Mouse (Mus musculus) brain, embryonic 14.5 days (tissue): ENCODE measurements around the gene Cdk17. TPM values are rescaled to one million over a fixed set of nuclear protein-coding genes. Genes with fewer than 3 reads are reported as not detected.

Experiments
- DNase-seq: peaks from one replicate; pipeline ENCODE4 v3.0.0-alpha.2; 2011; ENCODE audit warnings: low read depth
- CTCF ChIP-seq: fragments of 200-500 bp; IDR thresholded peaks from 2 replicates; pipeline ENCODE4 v1.5.1; 2012; ENCODE audit warnings: inconsistent platforms, mild to moderate bottlenecking, moderate library complexity, borderline replicate concordance; ENCODE audit not compliant: insufficient read depth, insufficient read length; ENCODE audit errors: extremely low read depth
- POLR2A ChIP-seq: fragments of 200-500 bp; IDR thresholded peaks from 2 replicates; pipeline ENCODE4 v1.6.1; 2012; ENCODE audit warnings: mild to moderate bottlenecking, inconsistent platforms, borderline replicate concordance; ENCODE audit not compliant: poor library complexity, insufficient read depth, insufficient read length, severe bottlenecking; ENCODE audit errors: extremely low read depth
- polyA plus RNA-seq: library from polyadenylated mRNA; depleted of rRNA; stranded (reverse); fragments of >200 nt; gene quantifications from 2 replicates; pipeline ENCODE4 v1.2.3, GENCODE M21; 2012

The Cdk17 gene
- polyA plus RNA-seq, 1 experiment, result 70.5 TPM

DNA sequence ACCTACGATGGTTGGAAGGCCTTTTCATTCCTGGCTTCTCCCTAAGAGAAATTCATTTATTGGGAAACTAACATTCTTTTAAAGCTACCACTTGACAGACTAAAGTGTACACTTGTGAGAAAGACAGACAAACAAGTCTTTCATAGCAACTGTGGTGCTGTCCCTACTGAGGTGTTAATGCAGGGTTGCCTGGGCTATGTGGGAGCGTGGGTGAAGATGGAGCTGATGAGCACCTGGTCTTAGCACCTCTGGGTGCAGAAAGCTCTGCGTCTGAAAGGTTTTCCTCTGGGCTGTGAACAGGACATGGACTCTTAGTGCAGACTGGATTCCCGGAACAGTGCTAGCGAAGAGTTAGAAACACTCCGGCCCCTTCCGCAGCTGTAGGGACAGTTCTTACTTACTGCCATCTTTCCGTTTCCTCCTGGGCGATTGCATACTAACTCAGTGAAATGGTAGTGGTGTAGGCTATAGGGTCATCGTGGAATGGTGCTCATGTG lies 83.6 kb downstream of the Cdk17 start:
- TF ChIP-seq POLR2A, result no peak
- TF ChIP-seq CTCF, result no peak
- no peak for DNase-seq

DNA sequence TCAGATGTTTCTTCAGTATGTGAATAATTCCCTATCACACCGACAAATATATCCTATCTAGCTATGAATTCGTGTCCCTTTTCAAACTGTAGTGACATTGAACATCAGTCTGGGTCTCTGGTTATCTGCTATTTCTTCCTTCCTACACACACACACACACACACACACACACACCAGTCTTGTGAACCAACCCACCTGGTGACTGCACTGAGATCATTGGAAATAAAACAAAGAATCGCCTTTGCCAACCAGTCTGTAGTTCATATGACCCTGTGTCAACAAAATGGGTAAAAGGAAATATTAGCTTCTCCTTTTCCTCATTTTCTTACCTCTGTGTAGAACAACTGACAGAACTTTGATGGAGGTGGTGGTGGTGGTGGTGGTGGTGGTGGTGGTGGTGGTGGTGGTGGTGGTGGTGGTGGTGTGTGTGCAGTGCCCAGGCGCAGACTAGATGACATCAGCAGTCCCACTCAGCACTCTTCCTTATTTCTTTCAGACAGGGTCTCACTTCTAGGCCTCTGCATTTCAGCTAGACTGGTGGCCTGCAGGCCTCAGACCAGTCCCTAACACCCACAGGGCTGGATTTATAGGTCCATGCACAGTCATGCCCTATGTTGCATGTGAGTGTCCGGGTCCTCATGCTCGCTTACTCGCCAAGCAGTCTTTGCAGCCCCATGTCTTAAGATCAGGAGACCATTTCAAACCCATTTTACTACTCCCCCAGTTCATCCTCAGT lies 85.7 kb downstream of the Cdk17 start:
- TF ChIP-seq POLR2A, result no peak
- TF ChIP-seq CTCF, result no peak
- no peak for DNase-seq

DNA sequence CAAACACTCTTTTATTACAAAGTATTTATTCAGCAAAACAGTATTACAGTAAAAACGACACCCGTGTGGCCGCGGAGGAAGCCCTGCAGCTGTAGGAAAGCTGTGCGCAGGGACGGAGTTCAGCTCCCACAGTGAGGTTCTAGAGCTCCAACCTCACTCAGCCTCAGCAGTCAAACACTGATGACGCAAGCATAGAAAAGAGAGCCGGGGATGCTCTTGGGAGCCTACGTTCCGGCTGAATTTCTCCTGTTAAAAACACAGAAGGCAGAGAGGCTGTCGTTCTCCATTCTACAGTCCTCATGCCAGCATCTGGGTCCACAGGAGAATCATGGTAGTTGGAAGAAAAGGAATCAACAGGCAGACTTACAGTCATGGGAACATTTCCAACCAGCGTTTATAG lies 86.7 kb downstream of the Cdk17 start:
- DNase-seq, result no peak
- TF ChIP-seq POLR2A (no peak), CTCF (no peak)

DNA sequence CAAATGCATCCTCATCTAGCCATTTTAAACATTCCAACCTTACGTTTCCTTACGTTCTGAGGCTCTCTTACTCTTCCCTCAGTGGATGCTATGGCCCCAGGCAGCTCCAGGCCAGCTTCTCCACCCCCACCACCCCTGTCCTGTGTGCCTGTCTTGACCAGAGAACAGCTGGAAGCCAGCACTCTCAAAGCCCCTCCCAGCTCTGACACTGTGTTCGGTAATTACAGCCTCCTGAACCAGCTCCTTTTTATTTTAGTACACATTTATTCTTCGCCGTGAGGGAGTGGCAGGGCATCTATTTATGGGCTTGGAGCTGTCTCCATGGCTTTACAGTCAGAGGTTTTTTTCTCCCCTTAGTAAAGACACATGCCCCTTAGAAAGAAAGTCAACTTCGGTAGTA lies 87.2 kb downstream of the Cdk17 start:
- no peak for DNase-seq
- TF ChIP-seq CTCF (no peak), POLR2A (no peak)

DNA sequence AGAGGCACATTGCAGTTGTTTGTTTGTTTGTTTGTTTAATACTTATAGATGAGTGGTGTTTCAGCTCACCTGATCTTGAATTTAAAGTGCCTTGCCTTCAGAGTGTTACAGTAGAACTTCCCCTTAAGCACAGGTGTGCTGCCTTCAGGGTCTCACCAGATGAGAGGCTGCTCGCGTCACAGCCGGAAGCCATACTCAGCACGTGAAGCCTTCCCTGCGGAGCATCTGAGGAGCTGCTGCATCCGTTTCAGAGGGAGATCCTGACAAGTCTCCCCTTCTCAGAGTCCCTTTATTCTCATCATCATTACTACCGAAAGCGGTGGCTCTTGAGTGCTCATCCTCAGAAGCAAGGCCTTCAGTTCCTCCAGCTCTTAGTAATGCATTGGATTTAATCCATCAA lies 87.7 kb downstream of the Cdk17 start:
- TF ChIP-seq CTCF (no peak), POLR2A (no peak)
- no peak for DNase-seq

DNA sequence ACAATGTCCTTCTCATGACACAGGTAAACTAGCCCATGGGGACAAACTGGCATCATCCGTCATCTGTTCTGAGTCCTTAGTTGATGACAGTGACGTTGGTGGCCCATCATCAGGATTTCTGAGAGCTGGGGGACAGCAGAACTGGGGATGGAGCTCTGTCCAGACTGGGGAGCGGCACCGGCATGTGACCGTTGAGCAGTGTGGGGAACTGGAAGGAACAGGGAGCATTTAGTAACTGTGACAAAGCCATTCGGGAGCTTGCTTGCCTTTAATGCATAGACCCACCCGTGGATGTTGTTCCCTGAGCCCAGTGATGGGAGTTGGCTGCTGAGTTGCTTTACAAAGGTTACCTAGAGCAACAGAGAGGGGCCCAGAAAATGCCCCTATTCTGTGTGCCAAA lies 89.2 kb downstream of the Cdk17 start:
- TF ChIP-seq CTCF, result no peak
- TF ChIP-seq POLR2A, result no peak
- DNase-seq, result no peak

DNA sequence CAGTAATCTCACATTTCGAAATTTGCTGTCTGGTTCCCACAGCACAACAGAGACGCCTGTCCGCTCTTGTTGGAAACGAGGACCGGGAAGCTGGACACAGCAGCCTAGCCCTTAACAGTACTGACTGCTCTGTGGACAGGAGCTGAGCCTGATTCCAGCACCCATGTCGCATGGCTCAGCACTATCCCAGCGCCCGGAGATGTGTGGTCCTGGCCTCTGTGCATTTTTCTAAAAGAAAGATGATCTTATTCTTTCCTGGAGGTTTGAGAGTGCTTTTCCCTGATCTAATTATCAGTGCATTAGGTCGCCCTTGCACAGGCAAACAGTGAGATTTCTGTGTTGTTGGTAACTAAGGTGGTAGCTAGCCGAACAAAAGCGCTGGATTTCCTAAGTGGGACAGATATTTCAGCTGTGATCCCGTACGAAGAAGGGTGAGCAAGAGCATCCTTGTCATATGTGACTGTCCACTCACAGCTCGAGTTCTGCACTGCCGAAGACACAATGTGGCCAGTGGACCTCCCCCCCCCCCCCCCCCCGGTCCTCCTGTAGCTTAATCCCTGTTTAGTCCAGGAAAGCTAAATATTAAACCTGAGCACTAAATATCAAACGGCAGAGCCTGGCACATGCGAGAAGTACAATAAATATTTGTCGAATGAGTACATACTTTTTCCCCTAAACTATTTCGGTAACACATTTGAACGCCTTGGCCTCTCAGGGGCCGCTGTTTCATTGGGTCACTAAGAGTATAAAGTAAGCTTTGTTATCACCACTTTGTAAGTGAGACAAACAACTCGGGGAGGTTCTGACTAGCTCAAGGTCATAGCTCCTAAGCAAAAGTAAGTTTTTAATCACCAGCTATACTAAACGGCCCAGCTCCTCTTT lies 90.0 kb downstream of the Cdk17 start:
- no peak for TF ChIP-seq CTCF
- TF ChIP-seq POLR2A, result no peak

DNA sequence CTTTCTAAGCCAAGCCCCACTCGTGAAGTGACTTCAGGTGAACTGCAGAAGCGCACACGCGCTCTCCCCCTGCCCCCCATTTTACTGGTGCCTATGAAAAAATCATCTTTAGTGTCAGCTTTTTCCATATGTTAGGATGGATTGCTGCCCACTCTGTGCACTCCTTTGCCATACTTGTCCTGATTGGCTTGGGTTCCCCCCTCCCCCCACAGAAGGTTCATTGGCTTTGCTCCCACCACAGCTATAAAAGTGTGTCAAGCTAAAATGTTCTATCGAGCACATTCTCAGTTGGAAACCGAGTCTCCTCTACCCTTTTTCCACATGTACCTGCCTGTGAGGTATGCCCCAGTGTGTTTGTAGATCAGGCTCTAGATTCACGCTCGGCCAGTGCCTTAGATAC lies 90.8 kb downstream of the Cdk17 start:
- DNase-seq, result peak; percentile 64
- TF ChIP-seq POLR2A (no peak), CTCF (no peak)

More for the DNA sequence above, 90.0 kb downstream of the Cdk17 start:
- no peak for DNase-seq

DNA sequence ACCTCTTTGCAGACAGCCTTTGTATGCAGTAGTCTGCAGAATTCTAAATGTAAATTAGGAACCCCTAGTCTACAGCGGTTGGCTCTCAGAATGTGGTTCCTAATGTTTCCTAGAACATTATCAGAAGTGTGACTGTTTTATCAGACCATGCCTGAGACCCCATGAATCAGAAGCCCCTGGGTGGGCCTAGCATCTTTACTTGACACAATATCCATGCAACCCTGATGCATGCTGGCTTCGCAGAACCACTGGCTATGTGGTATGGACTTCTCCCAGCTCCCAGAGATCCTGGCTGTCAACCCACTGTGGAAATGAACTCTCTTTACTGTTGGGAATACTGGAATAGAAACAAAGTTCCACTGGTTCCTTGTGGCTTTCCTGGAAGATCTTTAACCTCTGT lies 92.0 kb downstream of the Cdk17 start:
- DNase-seq, result no peak

DNA sequence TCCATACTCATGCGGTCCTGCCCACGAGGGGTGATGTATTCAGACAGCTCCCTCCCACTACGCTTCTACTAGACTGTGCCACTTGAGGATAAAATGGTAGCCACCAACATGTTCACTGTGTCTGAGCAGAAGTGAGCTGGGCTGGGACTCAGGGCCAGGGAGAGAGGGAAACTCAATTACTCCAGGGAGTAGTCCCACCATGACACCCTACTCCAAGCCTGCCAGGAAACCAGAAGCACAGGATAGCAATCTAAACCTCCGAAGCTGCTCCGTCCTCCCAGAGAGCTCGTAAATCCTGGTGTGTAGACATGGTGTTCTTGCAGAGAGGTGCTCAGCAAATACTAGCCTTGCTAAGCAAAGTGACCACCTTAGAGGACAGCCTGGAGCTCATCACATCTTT lies 92.5 kb downstream of the Cdk17 start:
- no peak for TF ChIP-seq CTCF
- no peak for TF ChIP-seq POLR2A
- no peak for DNase-seq

More for the DNA sequence above, 92.0 kb downstream of the Cdk17 start:
- TF ChIP-seq POLR2A (no peak), CTCF (no peak)

DNA sequence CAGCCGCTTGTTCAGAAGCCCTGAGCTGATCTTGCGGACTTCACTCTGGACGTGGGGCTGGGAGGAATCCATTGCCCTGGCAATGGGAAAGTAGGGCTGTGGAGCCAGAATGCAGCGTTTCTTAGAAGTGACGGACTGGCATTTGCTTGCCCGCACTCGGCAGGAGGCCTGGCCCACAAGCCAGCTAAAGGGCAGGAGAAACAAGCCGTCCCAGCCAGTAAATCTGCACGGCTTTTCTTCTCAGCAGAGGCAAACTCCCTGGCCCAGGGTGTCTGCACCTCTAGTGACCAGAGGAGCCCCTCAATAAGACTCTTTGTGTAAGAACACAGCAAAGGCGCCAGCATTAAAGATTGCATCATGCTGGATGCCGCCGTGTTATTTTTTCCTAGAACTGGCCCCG lies 94.6 kb downstream of the Cdk17 start:
- TF ChIP-seq CTCF (no peak), POLR2A (no peak)
- peak; percentile 90 for DNase-seq

DNA sequence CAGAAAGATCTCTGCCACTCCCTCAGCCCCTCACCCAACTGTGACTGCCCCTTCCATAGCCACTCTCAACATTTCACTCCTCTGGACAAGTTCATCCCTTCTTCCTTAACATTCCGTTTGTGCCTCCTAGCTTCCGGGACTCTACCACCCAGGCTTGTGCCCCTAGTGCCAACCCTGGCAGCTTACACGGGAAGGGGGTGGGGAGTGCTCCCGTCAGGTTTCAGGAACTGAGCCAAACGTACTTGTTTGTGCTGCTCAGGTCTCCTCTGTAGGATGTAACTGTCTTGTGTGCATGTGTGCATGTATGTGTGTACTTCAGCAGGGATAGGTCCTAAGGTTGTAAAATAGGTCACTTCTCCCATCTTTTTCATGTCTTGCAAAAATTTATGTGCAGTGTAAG lies 99.2 kb downstream of the Cdk17 start:
- DNase-seq, result peak; percentile 65
- TF ChIP-seq POLR2A (no peak), CTCF (no peak)
